Mouse (Mus musculus) cortical plate, adult 2 months (tissue): ENCODE measurements at regions not wholly inside any gene's neighbourhood (a gene's known extent, or its start where the extent isn't known, plus 50 kb on each side); places are given as distances from the start of the nearest gene placed in this dataset.
"Not testable (repeated sequence)": the region's sequence is repeated elsewhere in the genome, so short reads cannot be mapped to it uniquely, and the experiment has no call there.

Source experiments
- H3K27ac ChIP-seq: fragments of 200-500 bp; 2 replicates; pipeline ENCODE4 v1.5.1; 2012; ENCODE audit warnings: low read length, control low read depth, inconsistent platforms; ENCODE audit not compliant: insufficient read depth
- H3K4me1 ChIP-seq: fragments of 200-500 bp; 2 replicates; pipeline ENCODE4 v1.6.1; 2011; ENCODE audit warnings: low read length; ENCODE audit not compliant: control insufficient read depth, insufficient read depth
- H3K4me3 ChIP-seq: fragments of 200-500 bp; 2 replicates; pipeline ENCODE4 v1.5.1; 2011; ENCODE audit warnings: mild to moderate bottlenecking, low read length, control low read depth; ENCODE audit not compliant: insufficient read depth
- CTCF ChIP-seq: fragments of 200-500 bp; IDR thresholded peaks from 2 replicates; pipeline ENCODE4 v1.5.1; 2011; ENCODE audit warnings: mild to moderate bottlenecking, control low read depth, low read length; ENCODE audit not compliant: insufficient read depth; ENCODE audit errors: extremely low read depth
- POLR2A ChIP-seq: fragments of 200-500 bp; IDR thresholded peaks from 2 replicates; pipeline ENCODE4 v1.6.1; 2011; ENCODE audit warnings: mild to moderate bottlenecking, low read length, control low read depth; ENCODE audit not compliant: insufficient read depth; ENCODE audit errors: extremely low read depth

GRCm38 (mm10) chr4:23341240-23341639, 853.1 kb upstream of the Pou3f2 start:
- Histone ChIP-seq H3K4me1 (no peaks in the 10 kb centered on the region), H3K27ac (no peak overlapping the region), H3K4me3 (no peak overlapping the region)
- no peak for TF ChIP-seq CTCF
- no peak for TF ChIP-seq POLR2A

- no peak overlapping the region for H3K27ac ChIP-seq
- H3K4me3 ChIP-seq = no peak overlapping the region
- TF ChIP-seq CTCF (no peak), POLR2A (no peak)
- no peaks in the 10 kb centered on the region for H3K4me1 ChIP-seq
Measured at GRCm38 (mm10) chr4:23338481-23338880, 850.3 kb upstream of the Pou3f2 start.

DNA sequence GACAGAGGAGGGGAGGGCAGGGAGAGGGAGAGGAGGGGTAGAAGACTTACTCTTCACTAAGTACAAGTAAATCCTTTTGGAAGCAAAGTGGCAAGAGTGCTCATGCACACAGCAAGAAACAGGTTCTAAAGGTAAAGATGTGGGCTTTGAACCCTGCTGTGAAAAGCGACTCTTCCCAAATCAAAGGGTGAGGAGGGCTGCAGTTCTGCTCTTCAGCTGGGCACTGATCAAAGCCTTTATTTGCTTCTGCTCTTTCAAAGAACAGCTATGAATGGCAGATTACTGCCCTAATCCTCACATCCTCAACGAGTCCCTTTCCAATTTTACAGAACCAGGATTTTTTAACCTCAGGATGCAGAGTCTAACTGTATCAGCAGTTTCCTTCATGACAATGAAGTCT, 812.5 kb upstream of the Pou3f2 start:
- TF ChIP-seq CTCF (no peak), POLR2A (no peak)
- Histone ChIP-seq H3K4me3 (no peak overlapping the region), H3K27ac (no peak overlapping the region), H3K4me1 (no peaks in the 10 kb centered on the region)

- Histone ChIP-seq H3K4me1 (no peaks in the 10 kb centered on the region), H3K27ac (no peak overlapping the region), H3K4me3 (no peak overlapping the region)
- TF ChIP-seq CTCF (no peak), POLR2A (no peak)
Measured at GRCm38 (mm10) chr4:23280087-23280486, 791.9 kb upstream of the Pou3f2 start.

GRCm38 (mm10) chr4:23275203-23275602, 787.0 kb upstream of the Pou3f2 start:
- no peak overlapping the region for H3K4me3 ChIP-seq
- H3K27ac ChIP-seq = no peak overlapping the region
- no peaks in the 10 kb centered on the region for H3K4me1 ChIP-seq
- TF ChIP-seq POLR2A (no peak), CTCF (no peak)

DNA sequence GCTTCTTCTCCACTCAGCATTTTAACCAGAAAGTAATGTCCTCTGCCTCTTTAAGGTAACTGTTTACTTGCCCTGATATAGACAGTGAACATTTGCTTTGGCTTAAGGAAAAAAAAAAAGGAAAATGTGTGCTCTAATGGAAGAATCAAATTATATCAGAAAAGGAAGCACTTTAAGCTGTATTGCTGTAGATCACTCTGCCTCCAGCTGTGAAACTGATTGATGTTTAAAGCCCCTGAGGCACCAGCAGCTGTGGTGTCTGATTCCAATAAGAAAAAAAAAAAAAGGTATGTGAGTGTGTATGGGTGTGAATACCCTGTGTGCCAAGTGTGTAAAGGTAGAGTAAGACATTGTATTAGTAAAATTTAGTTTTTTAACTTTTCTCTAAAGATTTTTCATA, 783.8 kb upstream of the Pou3f2 start:
- no peak for TF ChIP-seq CTCF
- TF ChIP-seq POLR2A = no peak
- Histone ChIP-seq H3K4me3 (no peak overlapping the region), H3K27ac (no peak overlapping the region)

DNA sequence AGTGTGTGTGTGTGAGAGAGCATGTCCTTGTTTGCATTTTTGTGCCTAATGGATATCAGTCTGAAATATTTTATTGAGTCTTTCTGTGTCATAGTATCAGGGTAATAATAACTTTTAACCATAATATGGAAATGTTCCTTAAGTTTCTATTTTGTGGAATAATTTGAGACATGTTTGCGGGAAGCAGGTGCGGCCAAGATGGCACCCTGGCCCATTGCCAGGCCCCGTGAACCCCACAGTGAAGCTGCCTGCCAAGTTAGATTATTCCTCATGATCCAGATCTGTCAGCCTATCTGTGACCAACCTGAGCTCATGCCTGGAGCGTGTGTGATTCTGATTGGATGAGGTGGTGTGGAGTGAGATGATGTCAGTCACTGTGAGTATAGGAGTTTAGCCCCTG, 772.2 kb upstream of the Pou3f2 start:
- H3K4me3 ChIP-seq = no peak overlapping the region
- no peaks in the 10 kb centered on the region for H3K4me1 ChIP-seq
- H3K27ac ChIP-seq = no peak overlapping the region
- TF ChIP-seq CTCF = no peak
- TF ChIP-seq POLR2A = no peak

More for the DNA sequence above, 783.8 kb upstream of the Pou3f2 start:
- no peaks in the 10 kb centered on the region for H3K4me1 ChIP-seq

GRCm38 (mm10) chr4:23234960-23235359, 746.8 kb upstream of the Pou3f2 start:
- no peak overlapping the region for H3K4me3 ChIP-seq
- H3K27ac ChIP-seq = no peak overlapping the region
- no peaks in the 10 kb centered on the region for H3K4me1 ChIP-seq
- TF ChIP-seq POLR2A = no peak
- no peak for TF ChIP-seq CTCF

GRCm38 (mm10) chr4:23194756-23195155, 706.6 kb upstream of the Pou3f2 start:
- H3K27ac ChIP-seq, H3K4me3 ChIP-seq, H3K4me1 ChIP-seq: not testable (repeated sequence)

GRCm38 (mm10) chr4:23193384-23194135, 705.4 kb upstream of the Pou3f2 start:
- no peak for TF ChIP-seq POLR2A
- Histone ChIP-seq H3K4me3 (no peak overlapping the region), H3K4me1 (no peaks in the 10 kb centered on the region), H3K27ac (no peak overlapping the region)
